In the genomic region with DNA sequence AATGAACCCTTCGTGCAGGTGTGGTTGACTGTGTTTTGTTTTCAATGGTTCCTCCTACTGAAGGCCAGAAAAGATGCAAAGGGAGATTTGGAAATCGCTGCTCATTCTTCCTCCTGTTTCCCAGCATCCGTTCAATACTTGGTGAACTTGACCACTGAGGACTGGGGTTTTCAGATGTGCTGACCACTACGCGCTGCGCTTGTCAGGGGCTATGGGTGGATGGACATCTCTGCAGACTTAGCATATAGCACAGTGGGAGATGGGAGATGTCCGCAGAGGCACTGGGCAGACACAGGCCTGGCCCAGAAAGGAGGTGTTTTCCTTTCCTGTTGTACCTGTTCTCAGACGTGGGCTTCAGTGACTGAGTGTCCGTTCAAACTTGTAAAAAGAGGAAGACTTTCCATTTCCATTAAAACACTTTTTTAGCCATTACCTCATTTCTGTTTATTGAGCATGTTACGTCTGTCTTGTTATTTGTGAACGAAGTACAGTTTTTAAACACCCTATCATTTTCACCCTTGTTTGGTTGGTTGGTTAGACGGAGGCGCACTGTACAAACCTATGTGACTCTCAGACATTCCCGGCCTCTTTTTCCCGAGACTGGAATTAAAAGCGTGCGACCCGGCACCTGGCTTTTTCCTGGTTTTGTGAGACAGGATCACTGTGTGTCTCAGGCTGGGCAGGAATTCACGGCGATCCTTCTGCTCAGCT, we compare ENCODE assay signal across 8 mouse cellular contexts. TPM values are rescaled to one million over a fixed set of nuclear protein-coding genes. Genes with fewer than 3 reads are reported as not detected.
DNase-seq lines count a peak whose midpoint lies in the region; ATAC-seq and TF ChIP-seq lines count a peak whose summit lies in the region.

No protein-coding gene starts in this region.

- H3K9ac ChIP-seq in kidney, postnatal 0 days (ENCODE audit: low read depth, low read length) = peak overlapping the region; percentile 58
- peak overlapping the region; percentile 50 for H3K9ac ChIP-seq in embryonic facial prominence, embryonic 15.5 days
- H3K9ac ChIP-seq in intestine, embryonic 14.5 days (ENCODE audit: low read length) = peak overlapping the region; percentile 49
- H3K9ac ChIP-seq in midbrain, postnatal 0 days (replicated peaks; ENCODE audit: low read length, poor library complexity, severe bottlenecking) = peak overlapping the region; percentile 73

- no peak for TF ChIP-seq CTCF in kidney, postnatal 0 days (IDR thresholded peaks at IDR 0.05; ENCODE audit: low read depth)
- TF ChIP-seq CTCF in midbrain, postnatal 0 days (IDR thresholded peaks at IDR 0.05) = no peak

- DNase-seq in kidney, postnatal 0 days (ENCODE audit: low spot score) = no peak
- no peak for DNase-seq in kidney, postnatal 36 days
- DNase-seq in intestine, embryonic 14.5 days (ENCODE audit: low spot score) = no peak
- no peak for DNase-seq in midbrain, postnatal 0 days (ENCODE audit: low spot score)
- no peak for DNase-seq in layer of hippocampus, postnatal 25 days (ENCODE audit: extremely low spot score in 1 of 2, low spot score in 1 of 2)
- DNase-seq in embryo, embryonic 10 days (ENCODE audit: low spot score) = no peak
- no peak for DNase-seq in layer of hippocampus, adult 11-12 months (ENCODE audit: low spot score)

- ATAC-seq in kidney, postnatal 0 days (replicated peaks; ENCODE audit: low FRiP score, low read depth) = peak; percentile 35; the same call in 1 of the 2 replicates
- peak; percentile 41 for ATAC-seq in embryonic facial prominence, embryonic 15.5 days (ENCODE audit: insufficient number of reproducible peaks, low FRiP score, low TSS enrichment, low read depth)
- peak; percentile 73 for ATAC-seq in intestine, embryonic 14.5 days (replicated peaks; ENCODE audit: low FRiP score, low TSS enrichment, low read depth)
- peak; percentile 66 for ATAC-seq in midbrain, postnatal 0 days (ENCODE audit: low FRiP score)

- H3K36me3 ChIP-seq in kidney, postnatal 0 days (ENCODE audit: insufficient read depth, low read length) = 0 out of 2 replicates have a peak, but pooled peaks cover 4% of the 10 kb centered on the region
- H3K36me3 ChIP-seq in embryonic facial prominence, embryonic 15.5 days = peaks cover 11% of the 10 kb centered on the region; the same call in 1 of the 2 replicates
- peaks cover 23% of the 10 kb centered on the region for H3K36me3 ChIP-seq in intestine, embryonic 14.5 days (ENCODE audit: control insufficient read depth, insufficient read depth, low read length)
- H3K36me3 ChIP-seq in midbrain, postnatal 0 days (ENCODE audit: insufficient read depth, low read length) = peaks cover 20% of the 10 kb centered on the region

- H3K4me1 ChIP-seq in kidney, postnatal 0 days (replicated peaks; ENCODE audit: insufficient read depth, low read length) = peaks cover 6% of the 10 kb centered on the region; the same call in 1 of the 2 replicates
- peaks cover 14% of the 10 kb centered on the region for H3K4me1 ChIP-seq in embryonic facial prominence, embryonic 15.5 days
- peaks cover 10% of the 10 kb centered on the region for H3K4me1 ChIP-seq in intestine, embryonic 14.5 days (replicated peaks; ENCODE audit: control insufficient read depth, insufficient read depth, low read length)
- peaks cover 5% of the 10 kb centered on the region; the same call in 1 of the 2 replicates for H3K4me1 ChIP-seq in midbrain, postnatal 0 days (ENCODE audit: insufficient read depth, low read length)

- H3K4me2 ChIP-seq in kidney, postnatal 0 days (ENCODE audit: low read length) = peak overlapping the region; percentile 68
- peak overlapping the region; percentile 78 for H3K4me2 ChIP-seq in embryonic facial prominence, embryonic 15.5 days (replicated peaks)
- peak overlapping the region; percentile 74 for H3K4me2 ChIP-seq in intestine, embryonic 14.5 days (ENCODE audit: low read length)
- H3K4me2 ChIP-seq in midbrain, postnatal 0 days (ENCODE audit: low read depth, low read length, poor library complexity, severe bottlenecking) = peak overlapping the region; percentile 80

- no peaks in the 10 kb centered on the region for H3K9me3 ChIP-seq in kidney, postnatal 0 days (replicated peaks; ENCODE audit: low read length)
- H3K9me3 ChIP-seq in embryonic facial prominence, embryonic 15.5 days (replicated peaks) = no peaks in the 10 kb centered on the region
- no peaks in the 10 kb centered on the region for H3K9me3 ChIP-seq in intestine, embryonic 14.5 days (ENCODE audit: control insufficient read depth, low read length)
- no peaks in the 10 kb centered on the region for H3K9me3 ChIP-seq in midbrain, postnatal 0 days (ENCODE audit: low read length)

- peak overlapping the region; percentile 64 for H3K4me3 ChIP-seq in kidney, postnatal 0 days (replicated peaks; ENCODE audit: low read depth, low read length)
- peak overlapping the region; percentile 83 for H3K4me3 ChIP-seq in embryonic facial prominence, embryonic 15.5 days (replicated peaks)
- H3K4me3 ChIP-seq in intestine, embryonic 14.5 days (ENCODE audit: low read depth, low read length) = peak overlapping the region; percentile 85
- H3K4me3 ChIP-seq in midbrain, postnatal 0 days (ENCODE audit: low read depth, low read length) = peak overlapping the region; percentile 52

- 33% methylated on average over 20 of the region's 20 CpGs for WGBS in kidney, postnatal 0 days
- 30% methylated on average over 20 of the region's 20 CpGs for whole genome bisulfite sequencing in embryonic facial prominence, embryonic 15.5 days
- 32% methylated on average over 20 of the region's 20 CpGs for WGBS in intestine, embryonic 14.5 days
- 34% methylated on average over 20 of the region's 20 CpGs for WGBS in midbrain, postnatal 0 days

- peak overlapping the region; percentile 76 for H3K27ac ChIP-seq in kidney, postnatal 0 days
- peak overlapping the region; percentile 81 for H3K27ac ChIP-seq in embryonic facial prominence, embryonic 15.5 days (replicated peaks)
- 0 out of 2 replicates have a peak overlapping the region, but pooled peaks have one; percentile 38 for H3K27ac ChIP-seq in intestine, embryonic 14.5 days (ENCODE audit: low read depth)
- H3K27ac ChIP-seq in midbrain, postnatal 0 days (ENCODE audit: low read depth, low read length) = peak overlapping the region; percentile 95

- H3K27me3 ChIP-seq in kidney, postnatal 0 days (ENCODE audit: insufficient read depth, low read length) = no peaks in the 10 kb centered on the region
- H3K27me3 ChIP-seq in embryonic facial prominence, embryonic 15.5 days = no peaks in the 10 kb centered on the region
- no peaks in the 10 kb centered on the region for H3K27me3 ChIP-seq in intestine, embryonic 14.5 days (replicated peaks; ENCODE audit: control insufficient read depth, insufficient read depth, low read length)
- no peaks in the 10 kb centered on the region for H3K27me3 ChIP-seq in midbrain, postnatal 0 days (ENCODE audit: insufficient read depth, low read length)

RNA-seq across cellular contexts. Expression of gene Mtg2, which starts 0.5 kb away (rescaled TPM):
- polyA plus RNA-seq in kidney, postnatal 0 days (2015; fragmentation: Nextera tagmentation; extraction: Ambion mirVana) = 18.6 and 19.3 TPM in 2 replicates
- polyA plus RNA-seq in embryonic facial prominence, embryonic 15.5 days (2015; fragmentation: Nextera tagmentation; extraction: Ambion mirVana) = 24.3 and 25.6 TPM in 2 replicates
- polyA plus RNA-seq in intestine, embryonic 14.5 days (2014; fragmentation: Nextera tagmentation; extraction: Ambion mirVana) = 24.2 and 27.5 TPM in 2 replicates
- total RNA-seq in midbrain, postnatal 0 days (2014; rRNA removed) = 18.0 and 21.3 TPM in 2 replicates
- polyA plus RNA-seq in midbrain, postnatal 0 days (2015; fragmentation: Nextera tagmentation; extraction: Ambion mirVana) = 27.3 and 29.1 TPM in 2 replicates
- total RNA-seq in layer of hippocampus, postnatal 25 days (2021) = 10 to 100 TPM; 17.6 to 17.9 TPM

RNA-seq across cellular contexts. Expression of gene Ss18l1, which starts 27.6 kb away (rescaled TPM):
- 3.9 and 4.2 TPM in 2 replicates for polyA plus RNA-seq in kidney, postnatal 0 days (2015; fragmentation: Nextera tagmentation; extraction: Ambion mirVana)
- 5.2 and 6.1 TPM in 2 replicates for polyA plus RNA-seq in embryonic facial prominence, embryonic 15.5 days (2015; fragmentation: Nextera tagmentation; extraction: Ambion mirVana)
- polyA plus RNA-seq in intestine, embryonic 14.5 days (2014; fragmentation: Nextera tagmentation; extraction: Ambion mirVana) = 5.0 and 5.4 TPM in 2 replicates
- total RNA-seq in midbrain, postnatal 0 days (2014; rRNA removed) = 110 and 111 TPM in 2 replicates
- 49.2 and 52.3 TPM in 2 replicates for polyA plus RNA-seq in midbrain, postnatal 0 days (2015; fragmentation: Nextera tagmentation; extraction: Ambion mirVana)
- total RNA-seq in layer of hippocampus, postnatal 25 days (2021) = 10 to 100 TPM; 37.7 to 43.3 TPM

RNA-seq across cellular contexts. Expression of gene Psma7, which starts 27.7 kb away (rescaled TPM):
- polyA plus RNA-seq in kidney, postnatal 0 days (2015; fragmentation: Nextera tagmentation; extraction: Ambion mirVana) = 641 and 676 TPM in 2 replicates
- 472 and 518 TPM in 2 replicates for polyA plus RNA-seq in embryonic facial prominence, embryonic 15.5 days (2015; fragmentation: Nextera tagmentation; extraction: Ambion mirVana)
- 612 and 735 TPM in 2 replicates for polyA plus RNA-seq in intestine, embryonic 14.5 days (2014; fragmentation: Nextera tagmentation; extraction: Ambion mirVana)
- total RNA-seq in midbrain, postnatal 0 days (2014; rRNA removed) = 197 and 234 TPM in 2 replicates
- 584 and 586 TPM in 2 replicates for polyA plus RNA-seq in midbrain, postnatal 0 days (2015; fragmentation: Nextera tagmentation; extraction: Ambion mirVana)
- 100 to 1,000 TPM; 181 to 185 TPM for total RNA-seq in layer of hippocampus, postnatal 25 days (2021)

RNA-seq across cellular contexts. Expression of gene Hrh3, which starts 34.4 kb away (rescaled TPM):
- polyA plus RNA-seq in kidney, postnatal 0 days (2015; fragmentation: Nextera tagmentation; extraction: Ambion mirVana) = not detected in 2 replicates
- 0.13 and 0.40 TPM in 2 replicates for polyA plus RNA-seq in embryonic facial prominence, embryonic 15.5 days (2015; fragmentation: Nextera tagmentation; extraction: Ambion mirVana)
- polyA plus RNA-seq in intestine, embryonic 14.5 days (2014; fragmentation: Nextera tagmentation; extraction: Ambion mirVana) = 0.16 and 0.19 TPM in 2 replicates
- total RNA-seq in midbrain, postnatal 0 days (2014; rRNA removed) = 6.2 and 9.3 TPM in 2 replicates
- 4.9 and 6.2 TPM in 2 replicates for polyA plus RNA-seq in midbrain, postnatal 0 days (2015; fragmentation: Nextera tagmentation; extraction: Ambion mirVana)
- total RNA-seq in layer of hippocampus, postnatal 25 days (2021) = 10 to 100 TPM; 45.3 to 50.7 TPM

RNA-seq across cellular contexts. Expression of gene Lsm14b, which starts 45.1 kb away (rescaled TPM):
- 9.3 and 10.4 TPM in 2 replicates for polyA plus RNA-seq in kidney, postnatal 0 days (2015; fragmentation: Nextera tagmentation; extraction: Ambion mirVana)
- polyA plus RNA-seq in embryonic facial prominence, embryonic 15.5 days (2015; fragmentation: Nextera tagmentation; extraction: Ambion mirVana) = 8.9 and 9.1 TPM in 2 replicates
- polyA plus RNA-seq in intestine, embryonic 14.5 days (2014; fragmentation: Nextera tagmentation; extraction: Ambion mirVana) = 6.2 and 6.3 TPM in 2 replicates
- 113 and 118 TPM in 2 replicates for total RNA-seq in midbrain, postnatal 0 days (2014; rRNA removed)
- 22.0 and 23.6 TPM in 2 replicates for polyA plus RNA-seq in midbrain, postnatal 0 days (2015; fragmentation: Nextera tagmentation; extraction: Ambion mirVana)
- 100 to 1,000 TPM; 101 to 108 TPM for total RNA-seq in layer of hippocampus, postnatal 25 days (2021)

Comparison
In these comparisons a context has a peak if more than half of its experiments do, and no peak if none do; other contexts are left out.
1. H3K27ac ChIP-seq: peak in every context shown above with its lines; median percentile 95 in midbrain, postnatal 0 days; 81 in embryonic facial prominence, embryonic 15.5 days; 76 in kidney, postnatal 0 days; 38 in intestine, embryonic 14.5 days.